Mouse (Mus musculus) midbrain, embryonic 10.5 days (tissue): ENCODE measurements around the gene Trim69. TPM values are rescaled to one million over a fixed set of nuclear protein-coding genes. Genes with fewer than 3 reads are reported as not detected.

ENCODE experiments used
- DNase-seq: peaks from one replicate; pipeline ENCODE4 v3.0.0-alpha.2; 2017; ENCODE audit warnings: low spot score
- H3K27ac ChIP-seq: fragments of 300-500 bp; sonication (generic); replicated peaks from 2 replicates; pipeline ENCODE4 v1.5.1; 2016; ENCODE audit warnings: mild to moderate bottlenecking
- H3K27me3 ChIP-seq: fragments of 300-500 bp; sonication (generic); 2 replicates; pipeline ENCODE4 v1.6.1; 2016; ENCODE audit warnings: low read depth, mild to moderate bottlenecking; ENCODE audit not compliant: poor library complexity, severe bottlenecking
- H3K36me3 ChIP-seq: fragments of 300-500 bp; sonication (generic); 2 replicates; pipeline ENCODE4 v1.6.1; 2016; ENCODE audit warnings: mild to moderate bottlenecking, moderate library complexity
- H3K4me1 ChIP-seq: fragments of 300-500 bp; sonication (generic); 2 replicates; pipeline ENCODE4 v1.6.1; 2016
- H3K4me3 ChIP-seq: fragments of 300-500 bp; sonication (generic); 2 replicates; pipeline ENCODE4 v1.5.1; 2016; ENCODE audit warnings: mild to moderate bottlenecking, moderate library complexity
- H3K9me3 ChIP-seq: fragments of 300-500 bp; sonication (generic); replicated peaks from 2 replicates; pipeline ENCODE4 v1.6.1; 2016; ENCODE audit warnings: mild to moderate bottlenecking
- WGBS: fragments of 180-500 bp; shearing (Covaris S2); methylation state at CpG from one replicate; pipeline ENCODE4 v1.1.7; 2016; 5-methylcytosine and 5-hydroxymethylcytosine counted together
- polyA plus RNA-seq: library from polyadenylated mRNA; unstranded; fragments of >200 nt; fragmentation: Nextera tagmentation; extraction: Ambion mirVana; gene quantifications from 2 replicates; pipeline ENCODE4 v1.2.1, GENCODE M21; 2016

The Trim69 gene
- polyA plus RNA-seq, 1 experiment from 2014 or later, result not detected

- Histone ChIP-seq H3K27ac (no peak overlapping the region), H3K9me3 (no peaks in the 10 kb centered on the region), H3K4me1 (peaks cover 11% of the 10 kb centered on the region), H3K36me3 (no peaks in the 10 kb centered on the region), H3K27me3 (no peaks in the 10 kb centered on the region), H3K4me3 (no peak overlapping the region)
- WGBS, result 91% methylated on average over 3 of the region's 3 CpGs
- no peak for DNase-seq
Observed at GRCm38 (mm10) chr2:122143111-122143510, 17.4 kb upstream of the Trim69 start.

- 75% methylated on average over 4 of the region's 4 CpGs for WGBS
Observed at GRCm38 (mm10) chr2:122145756-122146155, 14.7 kb upstream of the Trim69 start.

GRCm38 (mm10) chr2:122146687-122147086, 13.8 kb upstream of the Trim69 start:
- Histone ChIP-seq H3K9me3 (no peaks in the 10 kb centered on the region), H3K27me3 (peaks cover 14% of the 10 kb centered on the region), H3K4me3 (no peak overlapping the region), H3K36me3 (peaks cover 2% of the 10 kb centered on the region; the same call in 1 of the 2 replicates), H3K27ac (no peak overlapping the region), H3K4me1 (peaks cover 19% of the 10 kb centered on the region)
- WGBS, result 82% methylated on average over 6 of the region's 6 CpGs
- no peak for DNase-seq

More at GRCm38 (mm10) chr2:122145756-122146155, 14.7 kb upstream of the Trim69 start:
- Histone ChIP-seq H3K36me3 (no peaks in the 10 kb centered on the region), H3K4me3 (no peak overlapping the region), H3K4me1 (peaks cover 19% of the 10 kb centered on the region), H3K9me3 (no peaks in the 10 kb centered on the region), H3K27ac (no peak overlapping the region), H3K27me3 (peaks cover 14% of the 10 kb centered on the region)
- no peak for DNase-seq

GRCm38 (mm10) chr2:122147508-122148241, 12.8 kb upstream of the Trim69 start, which contains the start of gene B2m:
Gene B2m (plus strand): TSS chr2:122147686.
- DNase-seq, result peak; percentile 93
- under 1% methylated on average over 40 of the region's 40 CpGs for whole genome bisulfite sequencing
- Histone ChIP-seq H3K4me1 (peaks cover 19% of the 10 kb centered on the region), H3K9me3 (no peaks in the 10 kb centered on the region), H3K36me3 (peaks cover 8% of the 10 kb centered on the region; the same call in 1 of the 2 replicates), H3K4me3 (peak within 1 kb of the TSS; percentile 80), H3K27ac (peak within 1 kb of the TSS; percentile 87), H3K27me3 (peaks cover 14% of the 10 kb centered on the region)

- peaks cover 10% of the 10 kb centered on the region; the same call in 1 of the 2 replicates for H3K36me3 ChIP-seq
- H3K27ac ChIP-seq, result peak overlapping the region; percentile 87
- no peaks in the 10 kb centered on the region for H3K9me3 ChIP-seq
- 41% methylated on average over 18 of the region's 18 CpGs for WGBS
- H3K4me3 ChIP-seq, result peak overlapping the region; percentile 80
- peaks cover 14% of the 10 kb centered on the region for H3K27me3 ChIP-seq
- peaks cover 19% of the 10 kb centered on the region for H3K4me1 ChIP-seq
- no peak for DNase-seq
Observed at GRCm38 (mm10) chr2:122148242-122148917, 12.1 kb upstream of the Trim69 start.

- Histone ChIP-seq H3K4me1 (peaks cover 19% of the 10 kb centered on the region), H3K36me3 (peaks cover 14% of the 10 kb centered on the region), H3K27me3 (peaks cover 14% of the 10 kb centered on the region), H3K27ac (no peak overlapping the region), H3K4me3 (no peak overlapping the region), H3K9me3 (no peaks in the 10 kb centered on the region)
- no peak for DNase-seq
- WGBS, result 90% methylated on average over 6 of the region's 6 CpGs
Observed at GRCm38 (mm10) chr2:122149316-122149715, 11.2 kb upstream of the Trim69 start.

GRCm38 (mm10) chr2:122149716-122150115, 10.8 kb upstream of the Trim69 start:
- Histone ChIP-seq H3K4me1 (peaks cover 19% of the 10 kb centered on the region), H3K27ac (no peak overlapping the region), H3K36me3 (peaks cover 18% of the 10 kb centered on the region), H3K9me3 (no peaks in the 10 kb centered on the region), H3K4me3 (no peak overlapping the region), H3K27me3 (peaks cover 14% of the 10 kb centered on the region)
- DNase-seq, result no peak
- WGBS, result 85% methylated on average over 3 of the region's 3 CpGs

GRCm38 (mm10) chr2:122151221-122151620, 9.3 kb upstream of the Trim69 start:
- Histone ChIP-seq H3K27ac (no peak overlapping the region), H3K4me1 (peaks cover 19% of the 10 kb centered on the region), H3K27me3 (peaks cover 14% of the 10 kb centered on the region), H3K9me3 (no peaks in the 10 kb centered on the region), H3K4me3 (no peak overlapping the region), H3K36me3 (peaks cover 25% of the 10 kb centered on the region)
- 83% methylated on average over 1 of the region's 1 CpGs for WGBS
- no peak for DNase-seq

- no peak overlapping the region for H3K27ac ChIP-seq
- WGBS, result 83% methylated on average over 3 of the region's 3 CpGs
- no peak for DNase-seq
- H3K4me1 ChIP-seq, result peaks cover 10% of the 10 kb centered on the region
- peaks cover 25% of the 10 kb centered on the region for H3K36me3 ChIP-seq
- no peak overlapping the region for H3K4me3 ChIP-seq
- H3K27me3 ChIP-seq, result peaks cover 14% of the 10 kb centered on the region
- H3K9me3 ChIP-seq, result no peaks in the 10 kb centered on the region
Observed at GRCm38 (mm10) chr2:122152850-122153249, 7.7 kb upstream of the Trim69 start.

GRCm38 (mm10) chr2:122153681-122154365, 6.7 kb upstream of the Trim69 start:
- Histone ChIP-seq H3K27me3 (peaks cover 10% of the 10 kb centered on the region), H3K4me1 (peaks cover 8% of the 10 kb centered on the region), H3K9me3 (no peaks in the 10 kb centered on the region), H3K27ac (no peak overlapping the region), H3K4me3 (no peak overlapping the region), H3K36me3 (peaks cover 25% of the 10 kb centered on the region)
- 76% methylated on average over 7 of the region's 7 CpGs for WGBS
- no peak for DNase-seq

- no peak overlapping the region for H3K27ac ChIP-seq
- H3K36me3 ChIP-seq, result peaks cover 25% of the 10 kb centered on the region
- no peak for DNase-seq
- peaks cover 9% of the 10 kb centered on the region for H3K4me1 ChIP-seq
- H3K9me3 ChIP-seq, result no peaks in the 10 kb centered on the region
- no peak overlapping the region for H3K4me3 ChIP-seq
- 90% methylated on average over 2 of the region's 2 CpGs for WGBS
- H3K27me3 ChIP-seq, result 0 out of 2 replicates have a peak, but pooled peaks cover 3% of the 10 kb centered on the region
Observed at GRCm38 (mm10) chr2:122154479-122154878, 6.0 kb upstream of the Trim69 start.

- WGBS, result 79% methylated on average over 2 of the region's 2 CpGs
- peaks cover 25% of the 10 kb centered on the region for H3K36me3 ChIP-seq
- no peaks in the 10 kb centered on the region for H3K27me3 ChIP-seq
- H3K27ac ChIP-seq, result no peak overlapping the region
- DNase-seq, result no peak
- H3K9me3 ChIP-seq, result no peaks in the 10 kb centered on the region
- H3K4me3 ChIP-seq, result no peak overlapping the region
- H3K4me1 ChIP-seq, result peaks cover 9% of the 10 kb centered on the region
Observed at GRCm38 (mm10) chr2:122155292-122155691, 5.2 kb upstream of the Trim69 start.
